Mouse (Mus musculus) left cerebral cortex, adult 2 months (tissue): ENCODE results near the gene Map3k3. TPM values are rescaled to one million over a fixed set of nuclear protein-coding genes. Genes with fewer than 3 reads are reported as not detected.
"Not testable (repeated sequence)": the region's sequence is repeated elsewhere in the genome, so short reads cannot be mapped to it uniquely, and the experiment has no call there.

Source experiments
- DNase-seq, 2 experiments: peaks; one replicate each; pipeline ENCODE4 v3.0.0; 2021 to 2022; ENCODE audit warnings: low spot score in 2 of 2, mixed read lengths in 1 of 2; ENCODE audit errors: extremely low spot score in 1 of 2
- H3K27ac ChIP-seq: fragments of 200-600 bp; 2 replicates; pipeline ENCODE4 v1.8.1; 2022
- H3K4me3 ChIP-seq: fragments of 200-600 bp; 2 replicates; pipeline ENCODE4 v1.8.1; 2022
- CTCF ChIP-seq: fragments of 200-600 bp; IDR thresholded peaks from 2 replicates; pipeline ENCODE4 v1.8.1; 2022; ENCODE audit warnings: antibody characterized with exemption, mild to moderate bottlenecking, moderate library complexity
- intact Hi-C: fragments of 180-260 bp; cut with DNase I; formaldehyde crosslinking; loops from one replicate; pipeline ENCODE4 v1.15.1; 2025
- total RNA-seq, 2 experiments: library from RNA; stranded (reverse); gene quantifications; 2 replicates each; pipeline ENCODE4 v1.2.3; 2021

Gene Map3k3
- total RNA-seq, 2 experiments from 2014 or later, result 29.5 to 31.7 TPM

DNA sequence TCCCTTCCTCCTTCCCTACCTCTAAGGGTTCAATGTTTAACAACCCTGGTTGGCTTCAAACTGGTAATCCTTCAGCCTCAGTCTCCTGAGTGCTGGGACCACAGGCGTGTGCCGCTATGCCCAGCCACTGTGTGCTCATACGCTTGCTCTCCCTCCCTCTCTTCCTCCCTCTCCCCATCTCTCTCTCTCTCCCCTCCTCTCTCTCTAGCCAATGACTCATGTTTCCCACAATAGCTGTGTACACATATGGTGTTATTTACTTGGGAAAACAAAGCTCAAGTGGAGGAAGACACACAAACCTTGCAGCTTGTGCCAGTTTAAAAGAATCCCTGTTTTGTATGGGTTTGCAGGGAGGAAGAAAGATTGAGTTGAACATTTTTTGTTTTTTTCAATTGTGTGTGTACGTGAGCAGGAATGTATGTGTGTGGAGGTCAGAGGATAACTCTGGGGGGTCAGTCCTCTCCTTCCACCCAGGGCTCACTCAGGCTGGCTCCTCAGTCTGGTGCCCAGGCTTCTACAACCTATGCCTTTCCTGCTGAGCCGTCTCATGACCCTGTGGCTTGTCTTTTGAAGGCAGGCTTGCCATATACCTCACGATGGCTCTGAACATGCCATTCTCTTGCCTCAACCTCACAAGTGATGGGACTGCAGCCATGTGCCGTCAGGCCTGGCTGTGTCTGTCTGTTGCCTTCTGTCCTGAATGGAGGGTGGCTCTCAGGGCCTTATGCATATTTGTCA, 95.5 kb downstream of the Map3k3 start:
- DNase-seq, result no peak
- no peak for TF ChIP-seq CTCF
- Histone ChIP-seq H3K4me3 (no peak overlapping the region), H3K27ac (peak overlapping the region; percentile 84)
- intact Hi-C loops, result loop anchor here (1.0 kb wide), 1 partner anchor 19 kb away; no protein-coding TSS in a partner anchor

DNA sequence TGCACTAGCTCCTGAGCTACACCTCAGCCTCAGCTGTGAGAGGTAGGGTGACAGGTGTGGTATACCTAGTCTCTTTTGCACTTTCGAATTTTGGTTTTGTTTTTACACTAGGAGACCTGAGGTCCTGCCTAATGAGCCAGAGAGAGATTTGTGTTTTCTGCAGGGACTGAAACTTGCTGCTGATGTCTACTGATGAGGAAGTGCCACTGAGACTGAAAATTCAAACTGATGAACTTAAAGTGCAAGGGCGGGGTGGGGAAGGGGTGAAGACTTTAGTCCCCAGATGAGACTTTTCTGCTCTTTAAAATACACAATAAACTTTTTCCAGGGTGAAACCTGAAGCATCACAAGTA, 96.0 kb downstream of the Map3k3 start:
- H3K27ac ChIP-seq, result peak overlapping the region; percentile 84
- no peak overlapping the region for H3K4me3 ChIP-seq
- intact Hi-C loops, result no loop called here
- no peak for TF ChIP-seq CTCF
- no peak for DNase-seq

DNA sequence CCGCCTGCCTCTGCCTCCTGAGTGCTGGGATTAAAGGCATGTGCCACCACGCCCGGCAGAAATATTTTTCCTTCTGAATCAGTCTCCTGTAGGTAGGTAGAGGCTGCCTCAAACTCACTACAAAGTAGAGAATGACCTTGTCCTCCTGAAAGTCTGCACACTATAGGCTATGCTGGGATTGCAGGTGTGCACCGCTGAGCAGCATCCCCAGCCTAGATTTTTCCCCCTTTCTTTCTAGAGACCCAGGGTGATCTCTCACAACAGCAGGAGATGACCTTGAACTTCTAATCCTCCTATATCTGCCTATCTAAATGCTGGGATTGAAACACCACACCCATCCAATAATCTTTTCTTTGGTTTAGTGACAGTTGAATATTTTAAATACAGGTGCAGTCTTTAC, 102.9 kb downstream of the Map3k3 start:
- DNase-seq, result no peak
- Histone ChIP-seq H3K27ac (no peak overlapping the region), H3K4me3 (no peak overlapping the region)
- intact Hi-C loops, result no loop called here
- TF ChIP-seq CTCF, result no peak

DNA sequence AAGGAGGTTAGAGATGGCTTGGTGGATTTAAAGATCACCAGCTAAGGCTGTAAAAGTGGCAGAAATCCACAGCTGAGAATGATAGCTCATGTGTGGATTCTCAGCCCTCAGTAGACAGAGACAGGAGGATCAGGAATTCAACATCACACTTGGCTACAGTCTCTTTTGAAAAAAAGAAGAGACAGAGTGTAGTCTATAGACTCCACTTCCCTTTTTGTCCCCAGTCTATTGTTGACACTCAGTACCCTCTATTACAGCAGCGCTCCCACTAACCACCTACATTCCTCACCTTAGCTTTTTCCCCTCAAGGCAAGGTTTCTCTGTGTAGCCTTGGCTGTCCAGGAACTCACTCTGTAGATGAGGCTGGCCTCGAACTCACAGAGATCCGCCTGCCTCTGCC, 107.3 kb downstream of the Map3k3 start:
- no peak for TF ChIP-seq CTCF
- intact Hi-C loops, result no loop called here
- no peak for DNase-seq
- H3K27ac ChIP-seq, result no peak overlapping the region
- H3K4me3 ChIP-seq, result no peak overlapping the region

DNA sequence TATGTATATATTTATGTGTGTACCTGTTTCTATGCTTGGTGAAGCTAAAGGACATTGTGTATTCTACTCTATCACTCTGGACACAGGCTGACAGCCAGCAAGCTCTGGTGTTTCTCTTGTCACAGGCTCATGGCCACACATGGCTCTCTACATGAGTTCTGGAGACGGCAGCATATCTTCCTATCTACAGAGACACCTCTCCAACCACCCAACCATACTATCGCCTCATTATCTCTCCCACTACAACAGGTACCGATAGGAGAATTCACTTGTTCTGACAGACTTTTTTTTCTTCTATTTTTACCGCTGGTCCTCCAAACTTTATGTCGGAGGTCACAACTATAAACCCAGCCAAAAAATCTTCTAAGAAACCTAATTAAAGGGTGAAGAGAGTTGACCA, 107.8 kb downstream of the Map3k3 start:
- H3K4me3 ChIP-seq, result no peak overlapping the region; the same call in 1 of the 2 replicates
- intact Hi-C loops, result no loop called here
- DNase-seq, result no peak
- no peak overlapping the region for H3K27ac ChIP-seq
- no peak for TF ChIP-seq CTCF

DNA sequence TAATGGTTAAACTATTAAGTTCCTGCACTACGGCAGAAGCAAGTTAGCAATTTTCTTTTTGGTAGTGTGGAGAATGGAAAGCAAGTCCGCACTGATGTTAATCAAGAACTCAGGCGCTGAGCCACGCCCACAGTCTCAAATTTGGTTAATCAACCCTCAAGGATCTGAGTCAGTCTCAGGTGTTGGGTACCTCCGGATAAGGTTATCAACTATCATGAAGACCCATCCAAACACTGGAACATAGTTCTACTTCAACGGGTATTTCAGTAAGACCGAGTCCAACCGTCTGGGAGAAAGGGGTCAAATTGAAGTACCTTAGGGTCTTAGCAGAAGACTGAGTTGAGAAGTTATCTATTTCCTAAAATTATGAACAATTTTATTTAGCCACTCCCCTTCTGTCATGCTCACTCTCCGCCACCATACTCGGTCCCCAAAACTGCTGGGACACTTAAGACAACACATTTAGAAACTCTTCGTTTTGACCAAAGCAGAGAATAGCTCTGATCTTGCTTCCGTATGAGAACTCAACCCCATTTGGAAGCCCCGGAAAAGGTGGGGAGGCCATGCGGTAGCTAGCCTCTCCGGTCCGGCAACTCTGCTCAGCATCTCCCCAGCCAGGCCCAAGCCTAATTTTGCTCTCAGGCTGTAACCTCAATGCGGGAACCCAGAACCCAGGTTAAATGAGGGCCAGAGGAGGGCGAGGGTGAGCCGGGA, 108.4 kb downstream of the Map3k3 start:
- no peak for DNase-seq
- intact Hi-C loops, result loop anchor here (1.0 kb wide), 2 partner anchors 23 to 33 kb away; partner anchors contain the start of genes Ccdc47, Ddx42, Gm10840 and Limd2
- peak overlapping the region; percentile 85 for H3K27ac ChIP-seq
- TF ChIP-seq CTCF, result no peak
- H3K4me3 ChIP-seq, result peak overlapping the region; percentile 96

DNA sequence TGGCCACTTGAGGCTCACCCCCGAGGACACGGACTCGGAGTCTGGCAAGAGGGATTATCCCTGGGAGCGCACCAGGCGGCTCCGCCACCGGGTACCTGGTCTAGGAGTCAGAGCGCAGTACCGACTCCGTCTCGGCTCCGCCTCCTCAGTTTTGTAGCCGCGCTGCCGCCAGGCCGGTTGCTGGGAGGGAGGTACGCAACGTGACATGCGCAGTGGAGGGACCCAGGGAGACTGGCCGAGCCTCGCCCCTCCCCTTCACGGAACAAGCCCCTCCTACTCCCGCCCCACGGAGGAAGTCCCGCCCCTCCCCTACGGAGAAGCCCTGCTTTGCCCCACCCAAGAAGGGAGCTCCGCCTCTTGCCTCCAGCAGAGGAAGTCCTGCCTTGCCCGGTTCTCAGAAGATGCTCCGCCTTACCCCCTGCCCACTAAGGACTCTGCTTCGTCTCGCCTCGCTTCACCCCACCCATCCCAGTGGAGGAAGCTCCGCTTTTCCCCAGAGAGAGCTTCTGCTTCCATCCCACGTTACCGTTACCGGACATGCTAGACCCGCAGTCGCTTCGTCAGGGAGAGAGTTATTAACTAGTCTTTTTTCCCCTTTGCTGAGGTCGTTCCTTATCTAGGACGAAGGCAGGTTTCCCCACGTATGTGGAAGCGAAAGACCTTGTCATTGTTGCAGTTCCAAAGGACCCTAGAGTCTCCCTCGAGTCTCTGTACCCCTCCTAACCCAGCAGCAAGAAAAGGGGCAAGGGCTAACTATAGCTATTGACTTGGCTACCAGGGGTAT, 109.2 kb downstream of the Map3k3 start:
- peak; percentile 95 for DNase-seq
- intact Hi-C loops, result loop anchor here (1.0 kb wide), 2 partner anchors 23 to 33 kb away; partner anchors contain the start of genes Ccdc47, Ddx42, Gm10840 and Limd2
- TF ChIP-seq CTCF, result no peak; the same call in 1 of the 2 replicates
- H3K27ac ChIP-seq, result peak overlapping the region; percentile 85
- H3K4me3 ChIP-seq, result peak overlapping the region; percentile 96

DNA sequence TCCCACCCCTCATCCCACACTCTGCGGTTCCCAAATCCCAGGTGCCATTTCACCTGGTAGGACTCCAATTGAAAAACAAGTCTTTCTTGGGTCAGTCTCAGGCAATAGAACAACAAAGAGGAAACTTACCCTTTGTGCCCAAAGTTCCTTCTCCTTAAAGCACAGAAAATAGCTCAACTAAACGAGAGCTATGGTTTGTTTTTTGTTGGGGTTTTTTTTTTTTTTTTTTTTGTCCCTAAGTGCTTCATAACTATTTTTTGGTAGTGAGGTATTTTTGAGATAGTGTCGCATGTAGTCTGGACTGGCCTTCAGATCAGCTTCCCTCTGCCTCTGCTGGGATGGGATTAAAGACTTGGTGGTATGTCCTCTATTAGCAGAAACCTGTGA, 109.7 kb downstream of the Map3k3 start:
- peak overlapping the region; percentile 81 for H3K27ac ChIP-seq
- DNase-seq, result no peak
- intact Hi-C loops, result no loop called here
- H3K4me3 ChIP-seq, result peak overlapping the region; percentile 96
- TF ChIP-seq CTCF, result no peak

DNA sequence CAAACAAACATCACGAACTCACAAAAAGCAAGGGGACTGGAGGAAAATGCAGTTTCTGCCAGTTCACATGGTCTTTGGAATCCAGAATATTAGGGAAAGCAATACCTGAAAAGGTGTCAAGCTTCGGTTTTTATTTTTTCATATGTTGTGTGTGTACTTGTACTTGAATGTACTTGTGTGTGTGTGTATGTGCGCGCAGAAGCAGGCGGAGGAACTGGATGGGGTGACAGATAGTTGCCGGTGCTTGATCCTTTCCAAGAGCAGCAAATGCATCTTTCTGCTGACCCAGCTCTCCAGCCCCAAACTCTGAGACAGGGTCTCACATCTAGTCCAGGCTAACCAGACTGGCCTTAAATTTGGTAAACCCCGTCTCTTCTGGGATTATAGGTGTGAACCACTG, 110.5 kb downstream of the Map3k3 start:
- intact Hi-C loops, result no loop called here
- no peak overlapping the region for H3K4me3 ChIP-seq

DNA sequence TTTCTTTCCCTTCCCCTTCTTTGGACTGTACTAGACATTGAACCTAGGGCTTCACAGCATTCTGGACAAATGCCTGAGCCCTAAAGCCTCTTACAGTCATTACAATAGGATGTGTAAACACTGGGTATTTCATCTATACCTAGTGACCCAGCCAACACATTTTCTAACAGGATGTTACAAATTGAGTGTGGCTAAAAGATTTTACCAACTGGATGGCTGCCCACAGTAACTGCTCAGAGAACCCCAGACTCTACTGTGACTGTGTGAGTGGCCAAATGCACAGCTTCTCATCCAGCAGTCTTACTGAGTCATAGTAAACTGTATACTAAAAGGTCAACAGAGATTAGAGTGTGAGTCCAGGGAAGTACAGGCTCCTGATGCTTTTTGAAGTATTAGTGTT, 110.9 kb downstream of the Map3k3 start:
- H3K27ac ChIP-seq, result no peak overlapping the region
- DNase-seq, result no peak
- intact Hi-C loops, result no loop called here
- H3K4me3 ChIP-seq, result no peak overlapping the region
- no peak for TF ChIP-seq CTCF

More for the DNA sequence above, 110.5 kb downstream of the Map3k3 start:
- H3K27ac ChIP-seq, result no peak overlapping the region
- TF ChIP-seq CTCF, result no peak
- DNase-seq, result no peak

DNA sequence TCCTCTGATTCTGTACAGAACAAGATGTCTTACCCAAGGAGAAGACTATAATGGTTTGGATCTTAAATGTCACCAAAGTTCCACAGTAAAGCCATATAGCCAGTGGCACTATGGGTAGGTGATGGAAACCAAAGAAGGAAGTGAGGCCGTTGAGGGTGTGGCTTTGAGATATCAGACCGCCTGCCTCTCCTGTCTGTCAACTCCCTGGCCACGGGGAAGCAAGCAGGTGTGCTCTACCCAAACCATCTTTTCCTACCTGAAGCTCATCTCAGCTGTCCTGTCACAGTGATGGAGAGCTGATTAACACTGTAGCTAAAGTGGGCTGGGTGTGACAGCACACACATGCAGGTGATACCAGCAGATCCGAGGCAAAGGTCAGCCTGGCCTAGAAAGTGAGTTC, 113.9 kb downstream of the Map3k3 start:
- DNase-seq, result no peak
- no peak for TF ChIP-seq CTCF
- Histone ChIP-seq H3K4me3 (no peak overlapping the region), H3K27ac (no peak overlapping the region)
- intact Hi-C loops, result no loop called here

DNA sequence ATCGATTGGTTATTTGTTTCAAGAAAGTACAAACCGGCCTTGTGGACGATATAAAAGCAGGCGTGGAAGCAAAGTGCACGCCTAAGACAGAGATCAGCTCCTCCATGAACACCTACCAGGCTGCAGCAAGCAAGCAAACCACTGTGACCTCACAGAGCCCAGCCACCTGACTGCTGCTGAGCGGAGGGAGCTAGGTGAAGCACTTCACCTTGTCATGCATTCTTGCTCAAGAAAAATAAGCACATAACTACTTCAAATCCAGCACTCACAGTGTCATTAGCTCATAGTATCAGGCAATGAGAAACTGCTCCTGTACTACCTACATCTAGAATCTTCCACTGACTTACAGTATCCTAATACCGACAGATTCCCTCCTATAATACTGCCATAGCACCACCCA, 115.6 kb downstream of the Map3k3 start:
- intact Hi-C loops, DNase-seq, H3K27ac ChIP-seq, H3K4me3 ChIP-seq: not testable (repeated sequence)
